Mouse (Mus musculus) neural tube, embryonic 11.5 days (tissue): ENCODE results near the gene Ppp1r9a. TPM values are rescaled to one million over a fixed set of nuclear protein-coding genes. Genes with fewer than 3 reads are reported as not detected.

Experiments
- ATAC-seq: fragments of 200-750 bp; cut with Nextera tagmentation; 2 replicates; pipeline ENCODE4 v1.8.0; 2017; ENCODE audit warnings: moderate number of reproducible peaks, mild to moderate bottlenecking, moderate TSS enrichment, moderate library complexity; ENCODE audit not compliant: insufficient read depth, low FRiP score, low TSS enrichment
- DNase-seq: peaks from one replicate; pipeline ENCODE4 v3.0.0-alpha.2; 2015; ENCODE audit warnings: low spot score
- H3K27ac ChIP-seq: fragments of 300-500 bp; sonication (generic); 2 replicates; pipeline ENCODE4 v1.5.1; 2014; ENCODE audit warnings: low read depth, mild to moderate bottlenecking, low read length
- H3K27me3 ChIP-seq: fragments of 300-500 bp; sonication (generic); 2 replicates; pipeline ENCODE4 v1.6.1; 2014; ENCODE audit warnings: mild to moderate bottlenecking, low read length, mixed read lengths; ENCODE audit not compliant: control insufficient read depth, insufficient read depth
- H3K36me3 ChIP-seq: fragments of 300-500 bp; sonication (generic); 2 replicates; pipeline ENCODE4 v1.6.1; 2014; ENCODE audit warnings: mild to moderate bottlenecking, low read length, moderate library complexity, mixed read lengths; ENCODE audit not compliant: control insufficient read depth, insufficient read depth
- H3K4me1 ChIP-seq: fragments of 300-500 bp; sonication (generic); 2 replicates; pipeline ENCODE4 v1.6.1; 2014; ENCODE audit warnings: low read length, mixed read lengths; ENCODE audit not compliant: control insufficient read depth, insufficient read depth
- H3K4me2 ChIP-seq: fragments of 300-500 bp; sonication (generic); 2 replicates; pipeline ENCODE4 v1.6.1; 2014; ENCODE audit warnings: low read depth, mild to moderate bottlenecking, moderate library complexity
- H3K4me3 ChIP-seq: fragments of 300-500 bp; sonication (generic); 2 replicates; pipeline ENCODE4 v1.5.1; 2014; ENCODE audit warnings: low read depth, low read length
- H3K9ac ChIP-seq: fragments of 300-500 bp; sonication (generic); 2 replicates; pipeline ENCODE4 v1.6.1; 2014; ENCODE audit warnings: mild to moderate bottlenecking, low read length
- H3K9me3 ChIP-seq: fragments of 300-500 bp; sonication (generic); 2 replicates; pipeline ENCODE4 v1.6.1; 2016; ENCODE audit warnings: low read length; ENCODE audit not compliant: control insufficient read depth
- WGBS: fragments of 180-500 bp; shearing (Covaris S2); extraction: QIAGEN DNeasy Blood & Tissue Kit; methylation state at CpG from one replicate; pipeline ENCODE4 v1.1.7; 2014; 5-methylcytosine and 5-hydroxymethylcytosine counted together
- polyA plus RNA-seq: library from polyadenylated mRNA; unstranded; fragments of >200 nt; fragmentation: Nextera tagmentation; extraction: Ambion mirVana; gene quantifications from 2 replicates; pipeline ENCODE4 v1.2.1, GENCODE M21; 2014

The Ppp1r9a gene
- polyA plus RNA-seq, 1 experiment from 2014 or later = 16.7 TPM

GRCm38 (mm10) chr6:4988688-4989087 is 86.0 kb downstream of the Ppp1r9a start:
- Histone ChIP-seq H3K36me3 (no peaks in the 10 kb centered on the region), H3K9me3 (no peaks in the 10 kb centered on the region), H3K27me3 (no peaks in the 10 kb centered on the region), H3K27ac (no peak overlapping the region), H3K4me3 (no peak overlapping the region), H3K9ac (no peak overlapping the region), H3K4me1 (peaks cover 2% of the 10 kb centered on the region), H3K4me2 (no peak overlapping the region)
- 48% methylated on average over 4 of the region's 4 CpGs for WGBS
- DNase-seq (no peak), ATAC-seq (no peak)

GRCm38 (mm10) chr6:4992308-4992707 is 89.6 kb downstream of the Ppp1r9a start:
- peaks cover 8% of the 10 kb centered on the region for H3K4me1 ChIP-seq
- H3K4me2 ChIP-seq = no peak overlapping the region
- no peak overlapping the region for H3K4me3 ChIP-seq
- no peaks in the 10 kb centered on the region for H3K9me3 ChIP-seq
- ATAC-seq (no peak), DNase-seq (no peak)
- no peaks in the 10 kb centered on the region for H3K36me3 ChIP-seq
- no peak overlapping the region for H3K27ac ChIP-seq
- WGBS = 95% methylated on average over 9 of the region's 9 CpGs
- no peaks in the 10 kb centered on the region for H3K27me3 ChIP-seq
- H3K9ac ChIP-seq = no peak overlapping the region

GRCm38 (mm10) chr6:4993600-4994160 is 91.0 kb downstream of the Ppp1r9a start:
- Histone ChIP-seq H3K27ac (no peak overlapping the region; the same call in 1 of the 2 replicates), H3K9me3 (no peaks in the 10 kb centered on the region), H3K4me1 (peaks cover 8% of the 10 kb centered on the region), H3K27me3 (no peaks in the 10 kb centered on the region), H3K36me3 (no peaks in the 10 kb centered on the region), H3K9ac (no peak overlapping the region), H3K4me2 (no peak overlapping the region), H3K4me3 (no peak overlapping the region)
- DNase-seq (no peak), ATAC-seq (no peak)
- 51% methylated on average over 15 of the region's 15 CpGs for WGBS

DNA sequence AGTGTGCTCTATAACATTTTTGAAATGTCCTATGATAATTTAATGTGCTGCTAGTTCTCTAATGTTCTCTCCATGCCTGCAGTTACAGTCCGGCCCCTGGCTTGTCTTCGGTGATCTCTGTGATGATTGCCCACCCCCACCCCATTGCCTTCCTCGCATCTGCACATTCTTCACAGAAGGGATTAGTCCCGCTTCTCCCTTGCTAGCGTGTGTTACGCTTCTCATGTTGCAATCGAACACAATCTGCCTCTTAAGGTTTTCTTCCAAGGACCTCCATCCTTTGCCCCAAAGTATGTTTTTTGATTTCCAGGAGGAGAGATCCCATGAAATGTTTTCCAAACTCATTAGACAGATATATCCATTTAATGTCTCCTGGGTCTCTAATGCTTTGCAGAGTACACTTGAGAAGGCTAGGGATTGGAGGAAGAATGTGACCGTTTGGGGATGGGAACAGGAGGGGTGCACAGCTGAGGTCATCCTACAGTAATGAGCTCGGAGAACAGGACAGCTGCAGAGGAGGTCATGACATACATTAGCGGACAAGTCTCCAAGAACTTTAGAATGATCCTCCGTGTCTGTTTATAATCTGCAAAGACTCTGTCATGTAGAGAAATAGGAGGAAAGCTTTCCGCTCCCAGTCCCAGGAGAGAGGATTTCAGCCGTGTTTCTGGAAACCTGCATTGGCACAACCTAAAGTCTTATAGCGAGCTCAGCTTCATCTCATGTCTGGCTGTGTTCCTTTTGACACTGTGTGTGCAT is 91.6 kb downstream of the Ppp1r9a start:
- ATAC-seq (no peak), DNase-seq (peak; percentile 42)
- Histone ChIP-seq H3K4me1 (peaks cover 8% of the 10 kb centered on the region), H3K9ac (no peak overlapping the region), H3K36me3 (no peaks in the 10 kb centered on the region), H3K9me3 (no peaks in the 10 kb centered on the region), H3K27me3 (no peaks in the 10 kb centered on the region), H3K4me3 (no peak overlapping the region), H3K4me2 (no peak overlapping the region), H3K27ac (no peak overlapping the region; the same call in 1 of the 2 replicates)
- WGBS = 45% methylated on average over 14 of the region's 14 CpGs

DNA sequence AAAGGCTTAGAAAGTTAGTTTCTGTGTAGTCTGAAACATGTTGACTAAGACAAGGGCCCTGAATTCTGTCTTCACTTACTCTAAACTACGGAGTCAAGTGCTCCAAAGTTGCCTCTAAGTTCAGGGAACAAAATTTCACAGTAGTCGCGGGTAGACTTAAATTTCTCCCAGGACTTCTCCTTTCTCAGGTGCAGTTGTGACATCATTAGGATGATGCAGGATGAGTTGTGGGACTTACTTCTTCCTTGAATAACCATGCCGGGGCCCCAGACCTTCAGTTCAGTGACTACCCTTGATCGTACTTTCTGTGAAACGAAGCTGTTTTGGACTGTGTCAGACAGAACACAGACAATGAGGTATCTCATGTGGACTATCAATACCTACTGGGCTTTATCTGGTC is 94.9 kb downstream of the Ppp1r9a start:
- H3K27me3 ChIP-seq = no peaks in the 10 kb centered on the region
- DNase-seq (no peak), ATAC-seq (no peak)
- no peak overlapping the region for H3K4me3 ChIP-seq
- H3K9me3 ChIP-seq = no peaks in the 10 kb centered on the region
- H3K27ac ChIP-seq = no peak overlapping the region
- H3K9ac ChIP-seq = no peak overlapping the region
- 96% methylated on average over 6 of the region's 6 CpGs for WGBS
- no peak overlapping the region for H3K4me2 ChIP-seq
- peaks cover 8% of the 10 kb centered on the region for H3K4me1 ChIP-seq
- no peaks in the 10 kb centered on the region for H3K36me3 ChIP-seq

DNA sequence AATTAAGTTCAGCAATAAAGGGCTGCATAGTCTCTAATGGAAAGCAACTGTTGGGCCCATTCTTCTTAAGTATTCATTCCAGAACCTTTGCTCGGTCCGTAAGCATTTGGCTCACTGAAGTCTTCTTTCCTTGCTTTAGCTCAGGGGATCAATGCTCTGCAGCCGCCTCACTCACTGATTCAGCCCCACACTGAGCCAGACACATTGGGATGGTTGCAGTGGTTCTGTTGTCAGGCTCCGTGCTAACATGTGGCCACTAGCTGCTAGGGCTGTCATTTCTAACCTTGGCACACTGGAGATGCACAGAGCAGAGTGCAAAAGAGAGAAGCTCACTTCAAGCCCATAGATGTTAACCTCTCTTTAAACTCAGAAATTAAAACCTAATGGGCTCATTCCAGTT is 96.2 kb downstream of the Ppp1r9a start:
- no peak overlapping the region for H3K4me3 ChIP-seq
- no peaks in the 10 kb centered on the region for H3K9me3 ChIP-seq
- ATAC-seq = no peak
- no peak overlapping the region for H3K9ac ChIP-seq
- H3K27me3 ChIP-seq = no peaks in the 10 kb centered on the region
- 64% methylated on average over 4 of the region's 4 CpGs for WGBS
- H3K36me3 ChIP-seq = no peaks in the 10 kb centered on the region
- no peak for DNase-seq
- no peak overlapping the region for H3K4me2 ChIP-seq
- peaks cover 3% of the 10 kb centered on the region for H3K4me1 ChIP-seq
- no peak overlapping the region for H3K27ac ChIP-seq

GRCm38 (mm10) chr6:5000788-5001187 is 98.1 kb downstream of the Ppp1r9a start:
- H3K4me2 ChIP-seq = no peak overlapping the region
- H3K9me3 ChIP-seq = no peaks in the 10 kb centered on the region
- WGBS = 48% methylated on average over 8 of the region's 8 CpGs
- ATAC-seq (peak; percentile 50; the same call in 1 of the 2 replicates), DNase-seq (no peak)
- H3K27ac ChIP-seq = no peak overlapping the region
- H3K36me3 ChIP-seq = no peaks in the 10 kb centered on the region
- H3K4me3 ChIP-seq = no peak overlapping the region
- H3K4me1 ChIP-seq = no peaks in the 10 kb centered on the region
- no peaks in the 10 kb centered on the region for H3K27me3 ChIP-seq
- H3K9ac ChIP-seq = no peak overlapping the region

- no peak for ATAC-seq
- H3K9ac ChIP-seq = no peak overlapping the region
- 63% methylated on average over 22 of the region's 22 CpGs for WGBS
These were observed 103.0 kb downstream of the Ppp1r9a start for GRCm38 (mm10) chr6:5005491-5006275.

More at GRCm38 (mm10) chr6:5005491-5006275, 103.0 kb downstream of the Ppp1r9a start:
- no peaks in the 10 kb centered on the region for H3K36me3 ChIP-seq
- no peak overlapping the region for H3K27ac ChIP-seq
- H3K27me3 ChIP-seq = no peaks in the 10 kb centered on the region
- H3K9me3 ChIP-seq = no peaks in the 10 kb centered on the region
- H3K4me2 ChIP-seq = no peak overlapping the region
- H3K4me3 ChIP-seq = no peak overlapping the region
- peaks cover 6% of the 10 kb centered on the region; the same call in 1 of the 2 replicates for H3K4me1 ChIP-seq
- DNase-seq = no peak
